Mouse (Mus musculus) layer of hippocampus, postnatal 14 days (tissue): ENCODE data around the gene Man2b2. TPM values are rescaled to one million over a fixed set of nuclear protein-coding genes. Genes with fewer than 3 reads are reported as not detected.

Experiments
- DNase-seq, 2 experiments: peaks; one replicate each; pipeline ENCODE4 v3.0.0; 2021 to 2022; ENCODE audit warnings: low spot score in 2 of 2, mixed read lengths in 1 of 2
- long read RNA-seq, 2 experiments: library from polyadenylated mRNA; stranded (forward); transcript quantifications; one replicate each; pipeline ENCODE4 v2.0.0; 2021
- total RNA-seq, 2 experiments: library from RNA; stranded (reverse); gene quantifications; 2 replicates each; pipeline ENCODE4 v1.2.3; 2021

The Man2b2 gene
- total RNA-seq, result 10 to 100 TPM; 19.6 to 20.1 TPM
- long read RNA-seq, experiment 1, transcript Man2b2-201 (19 exons, 3,330 nt), result major isoform, 8 of 14 reads
- long read RNA-seq, experiment 1, partial matches to known transcripts, result 5 of 14 reads
- long read RNA-seq, experiment 1, other reads (novel, unspliced or antisense), result 1 of 14 reads
- long read RNA-seq, experiment 2, transcript Man2b2-201 (19 exons, 3,330 nt), result major isoform, 15 of 21 reads
- long read RNA-seq, experiment 2, partial matches to known transcripts, result 4 of 21 reads
- long read RNA-seq, experiment 2, other reads (novel, unspliced or antisense), result 2 of 21 reads

GRCm38 (mm10) chr5:36829913-36830879 is at the start of gene Man2b2:
Man2b2 (minus strand) TSS chr5:36830653.
- DNase-seq, result peak; percentile 91 to 93

GRCm38 (mm10) chr5:36878801-36879200 is 48.3 kb upstream of the Man2b2 start:
- DNase-seq, result no peak

- no peak for DNase-seq
Measured at GRCm38 (mm10) chr5:36877641-36878040, 47.2 kb upstream of the Man2b2 start.

GRCm38 (mm10) chr5:36876777-36877396 is 46.4 kb upstream of the Man2b2 start:
- DNase-seq, result no peak

GRCm38 (mm10) chr5:36875956-36876355 is 45.5 kb upstream of the Man2b2 start:
- DNase-seq, result no peak

- no peak for DNase-seq
Measured at GRCm38 (mm10) chr5:36870916-36871315, 40.5 kb upstream of the Man2b2 start.

- DNase-seq, result peak; percentile 49 to 52
Measured at GRCm38 (mm10) chr5:36869578-36870236, 39.3 kb upstream of the Man2b2 start.

- no peak for DNase-seq
Measured at GRCm38 (mm10) chr5:36869186-36869577, 38.7 kb upstream of the Man2b2 start.

- DNase-seq, result peak in 1 of 2 experiments; percentile 46
Measured at GRCm38 (mm10) chr5:36868266-36869090, 38.0 kb upstream of the Man2b2 start, which contains the start of gene Ppp2r2c. Ppp2r2c (plus strand) TSS chr5:36868513.

GRCm38 (mm10) chr5:36867561-36867960 is 37.1 kb upstream of the Man2b2 start:
- no peak for DNase-seq

GRCm38 (mm10) chr5:36866701-36867250 is 36.3 kb upstream of the Man2b2 start:
- DNase-seq, result no peak

- no peak for DNase-seq
Measured at GRCm38 (mm10) chr5:36861084-36861483, 30.6 kb upstream of the Man2b2 start.

GRCm38 (mm10) chr5:36857546-36857945 is 27.1 kb upstream of the Man2b2 start:
- no peak for DNase-seq

GRCm38 (mm10) chr5:36856529-36856928 is 26.1 kb upstream of the Man2b2 start:
- no peak for DNase-seq

- DNase-seq, result no peak
Measured at GRCm38 (mm10) chr5:36855180-36855579, 24.7 kb upstream of the Man2b2 start.

GRCm38 (mm10) chr5:36851572-36851971 is 21.1 kb upstream of the Man2b2 start:
- no peak for DNase-seq

- DNase-seq, result no peak
Measured at GRCm38 (mm10) chr5:36844490-36844889, 14.0 kb upstream of the Man2b2 start.

GRCm38 (mm10) chr5:36841701-36842100 is 11.2 kb upstream of the Man2b2 start:
- no peak for DNase-seq

GRCm38 (mm10) chr5:36840092-36840491 is 9.6 kb upstream of the Man2b2 start:
- DNase-seq, result no peak

- DNase-seq, result no peak
Measured at GRCm38 (mm10) chr5:36839602-36840001, 9.1 kb upstream of the Man2b2 start.
